Mouse (Mus musculus) stomach, embryonic 16.5 days (tissue): ENCODE data around the gene Fam89b. TPM values are rescaled to one million over a fixed set of nuclear protein-coding genes. Genes with fewer than 3 reads are reported as not detected.

Source experiments
- ATAC-seq: fragments of 200-750 bp; cut with Nextera tagmentation; 2 replicates; pipeline ENCODE4 v1.8.0; 2017; ENCODE audit warnings: moderate number of reproducible peaks, moderate TSS enrichment; ENCODE audit not compliant: insufficient read depth, low FRiP score
- H3K27ac ChIP-seq: fragments of 300-500 bp; sonication (generic); 2 replicates; pipeline ENCODE4 v1.5.1; 2014; ENCODE audit warnings: low read length
- H3K27me3 ChIP-seq: fragments of 300-500 bp; sonication (generic); 2 replicates; pipeline ENCODE4 v1.6.1; 2014; ENCODE audit warnings: low read length, control low read depth, mixed read lengths; ENCODE audit not compliant: control insufficient read depth, insufficient read depth
- H3K36me3 ChIP-seq: fragments of 300-500 bp; sonication (generic); 2 replicates; pipeline ENCODE4 v1.6.1; 2014; ENCODE audit warnings: low read length; ENCODE audit not compliant: control insufficient read depth, insufficient read depth
- H3K4me1 ChIP-seq: fragments of 300-500 bp; sonication (generic); 2 replicates; pipeline ENCODE4 v1.6.1; 2014; ENCODE audit warnings: low read length, control low read depth, mixed read lengths; ENCODE audit not compliant: control insufficient read depth, insufficient read depth
- H3K4me2 ChIP-seq: fragments of 300-500 bp; sonication (generic); 2 replicates; pipeline ENCODE4 v1.6.1; 2014; ENCODE audit warnings: low read depth, low read length, mixed read lengths
- H3K4me3 ChIP-seq: fragments of 300-500 bp; sonication (generic); replicated peaks from 2 replicates; pipeline ENCODE4 v1.5.1; 2014; ENCODE audit warnings: mild to moderate bottlenecking, low read length
- H3K9ac ChIP-seq: fragments of 300-500 bp; sonication (generic); 2 replicates; pipeline ENCODE4 v1.6.1; 2014; ENCODE audit warnings: low read length
- H3K9me3 ChIP-seq: fragments of 300-500 bp; sonication (generic); replicated peaks from 2 replicates; pipeline ENCODE4 v1.6.1; 2016; ENCODE audit warnings: low read length, control low read depth; ENCODE audit not compliant: control insufficient read depth
- WGBS: fragments of 180-500 bp; shearing (Covaris S2); extraction: QIAGEN DNeasy Blood & Tissue Kit; methylation state at CpG from one replicate; pipeline ENCODE4 v1.1.7; 2014; 5-methylcytosine and 5-hydroxymethylcytosine counted together
- polyA plus RNA-seq: library from polyadenylated mRNA; unstranded; fragments of >200 nt; fragmentation: Nextera tagmentation; extraction: Ambion mirVana; gene quantifications from 2 replicates; pipeline ENCODE4 v1.2.1, GENCODE M21; 2015

Gene Fam89b
- polyA plus RNA-seq, 1 experiment from 2014 or later = 64.6 TPM

DNA sequence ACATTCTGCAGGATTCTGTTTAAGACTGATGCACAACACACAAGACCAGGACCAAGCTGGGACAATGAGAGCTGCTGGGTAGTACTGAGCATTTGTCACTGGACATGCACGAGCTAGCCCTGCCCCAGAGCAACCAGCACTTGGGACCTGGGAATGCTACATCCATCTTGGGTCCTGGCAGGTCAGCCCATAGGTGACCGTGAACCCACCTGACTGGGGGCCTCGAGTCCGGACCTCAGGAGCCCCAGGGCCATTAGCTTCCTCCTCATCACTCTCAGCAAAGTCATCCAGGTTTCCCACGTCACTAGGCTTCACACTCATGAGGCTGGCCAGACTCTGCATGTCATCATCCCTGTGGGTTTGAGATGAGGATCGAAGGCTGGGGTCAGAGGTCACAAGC, 8.2 kb downstream of the Fam89b start:
- Histone ChIP-seq H3K27me3 (no peaks in the 10 kb centered on the region), H3K36me3 (peaks cover 17% of the 10 kb centered on the region), H3K4me1 (peaks cover 27% of the 10 kb centered on the region), H3K9ac (no peak overlapping the region), H3K27ac (no peak overlapping the region), H3K4me2 (no peak overlapping the region), H3K9me3 (no peaks in the 10 kb centered on the region), H3K4me3 (no peak overlapping the region)
- WGBS = 85% methylated on average over 6 of the region's 6 CpGs
- no peak for ATAC-seq

- H3K9ac ChIP-seq = no peak overlapping the region
- H3K4me2 ChIP-seq = no peak overlapping the region
- H3K9me3 ChIP-seq = no peaks in the 10 kb centered on the region
- WGBS = 49% methylated on average over 10 of the region's 10 CpGs
- H3K36me3 ChIP-seq = peaks cover 17% of the 10 kb centered on the region
- no peak overlapping the region for H3K27ac ChIP-seq
- no peak overlapping the region for H3K4me3 ChIP-seq
- peaks cover 23% of the 10 kb centered on the region for H3K4me1 ChIP-seq
- H3K27me3 ChIP-seq = no peaks in the 10 kb centered on the region
- no peak for ATAC-seq
These were observed 12.5 kb downstream of the Fam89b start for GRCm38 (mm10) chr19:5716955-5717354.

DNA sequence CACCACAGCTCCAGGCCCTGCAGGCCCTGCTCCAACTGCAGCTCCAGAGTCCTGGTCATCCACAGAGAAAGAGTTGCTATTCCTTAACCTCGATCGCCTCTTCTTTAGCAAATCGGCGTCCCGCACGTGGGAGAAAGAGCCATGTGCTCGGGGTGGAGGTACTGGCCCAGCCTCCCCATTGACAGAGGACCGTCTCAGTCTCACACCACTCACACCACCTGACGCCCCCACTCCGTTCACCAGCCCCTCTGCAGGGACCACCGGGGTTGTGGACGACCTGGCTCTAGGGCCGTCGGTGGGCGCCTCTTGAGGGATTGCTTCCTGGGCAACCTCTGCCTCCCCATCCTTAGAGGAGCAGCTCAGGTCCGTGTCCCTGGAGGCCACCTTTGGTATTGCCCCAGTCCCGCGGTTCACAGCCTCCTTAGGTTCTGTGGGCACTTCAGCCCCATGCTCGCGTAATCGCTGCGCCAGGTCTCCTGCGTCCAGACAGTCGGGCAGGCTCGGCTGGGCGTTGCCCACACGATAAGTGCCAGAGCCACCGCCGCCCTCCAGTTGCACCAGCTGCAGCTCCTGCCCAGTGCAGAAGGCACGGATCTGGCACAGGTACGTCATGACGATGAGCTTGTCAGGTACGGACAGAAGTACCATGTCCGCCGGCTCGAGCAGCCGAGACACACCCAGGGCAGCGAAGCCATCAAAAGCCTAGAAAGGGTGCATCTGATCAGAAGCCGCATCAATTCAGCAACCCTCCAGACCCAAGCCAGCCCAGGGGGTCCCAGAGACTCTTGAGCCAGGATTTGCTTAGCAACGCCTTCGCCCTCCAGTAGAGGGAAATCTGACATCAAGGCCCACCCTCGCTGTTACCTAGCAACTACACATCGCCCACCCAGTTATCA, 13.4 kb downstream of the Fam89b start:
- Histone ChIP-seq H3K36me3 (peaks cover 17% of the 10 kb centered on the region), H3K9ac (no peak overlapping the region), H3K4me2 (peak overlapping the region; percentile 23; the same call in 1 of the 2 replicates), H3K4me3 (no peak overlapping the region), H3K9me3 (no peaks in the 10 kb centered on the region), H3K27ac (no peak overlapping the region), H3K4me1 (peaks cover 23% of the 10 kb centered on the region), H3K27me3 (no peaks in the 10 kb centered on the region)
- ATAC-seq = peak; percentile 24; the same call in 1 of the 2 replicates
- WGBS = 35% methylated on average over 43 of the region's 43 CpGs

DNA sequence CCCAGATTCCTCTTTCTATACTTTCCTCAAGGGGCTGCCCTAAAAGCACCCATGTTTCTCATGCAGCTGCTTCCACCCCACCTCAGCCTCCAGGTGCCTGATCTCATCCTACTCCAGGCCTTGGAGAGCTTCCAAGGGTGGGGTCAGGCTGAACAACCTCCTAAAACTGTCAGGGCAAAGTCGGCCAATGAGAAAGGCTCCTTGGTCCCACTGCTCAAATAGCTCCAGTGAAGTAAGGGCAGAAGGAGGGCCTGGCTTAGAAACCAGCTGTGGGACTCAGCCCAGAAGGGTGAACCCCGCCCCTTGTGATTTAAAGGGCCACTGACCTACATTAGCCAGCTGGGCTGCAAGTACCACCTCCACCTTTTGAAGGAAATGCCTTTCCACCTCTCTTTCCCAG, 15.7 kb downstream of the Fam89b start:
- Histone ChIP-seq H3K4me3 (no peak overlapping the region), H3K27ac (peak overlapping the region; percentile 47), H3K4me2 (peak overlapping the region; percentile 14), H3K9ac (peak overlapping the region; percentile 54; the same call in 1 of the 2 replicates), H3K9me3 (no peaks in the 10 kb centered on the region), H3K27me3 (no peaks in the 10 kb centered on the region), H3K36me3 (peaks cover 6% of the 10 kb centered on the region; the same call in 1 of the 2 replicates), H3K4me1 (peaks cover 23% of the 10 kb centered on the region)
- 2% methylated on average over 2 of the region's 2 CpGs for WGBS
- peak; percentile 89 for ATAC-seq

GRCm38 (mm10) chr19:5713255-5713654, 16.2 kb downstream of the Fam89b start:
- Histone ChIP-seq H3K27ac (peak overlapping the region; percentile 47), H3K9me3 (no peaks in the 10 kb centered on the region), H3K4me2 (peak overlapping the region; percentile 14), H3K27me3 (no peaks in the 10 kb centered on the region), H3K9ac (peak overlapping the region; percentile 54; the same call in 1 of the 2 replicates), H3K4me3 (no peak overlapping the region), H3K36me3 (peaks cover 6% of the 10 kb centered on the region; the same call in 1 of the 2 replicates), H3K4me1 (peaks cover 23% of the 10 kb centered on the region)
- 69% methylated on average over 5 of the region's 5 CpGs for WGBS
- ATAC-seq = peak; percentile 23; the same call in 1 of the 2 replicates

DNA sequence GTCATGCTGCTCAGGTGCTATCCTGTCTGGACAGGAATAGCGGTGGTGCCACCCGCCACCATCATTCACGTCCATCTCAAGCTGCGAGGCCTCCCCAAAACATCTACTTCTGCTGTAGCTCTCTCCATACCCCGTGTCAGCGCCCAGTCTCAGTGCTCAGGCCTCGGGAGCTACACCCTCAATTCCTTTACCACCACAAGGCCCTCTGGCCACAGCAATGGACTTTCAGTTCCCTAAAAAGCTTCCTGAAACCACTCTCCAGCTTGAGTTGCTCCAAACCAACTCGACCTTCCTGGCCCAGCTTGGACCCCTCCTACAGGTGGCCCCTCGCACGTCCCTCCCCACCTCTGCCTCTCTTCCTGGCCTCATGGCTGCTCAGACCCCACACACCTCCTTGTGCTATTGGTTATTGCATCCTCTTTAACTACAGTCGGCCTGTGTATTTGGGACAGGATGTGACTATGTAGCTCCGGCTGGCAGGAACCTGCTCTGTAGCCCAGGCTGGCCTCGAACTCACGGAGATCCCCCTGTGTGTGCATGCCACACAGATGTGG, 17.5 kb downstream of the Fam89b start:
- Histone ChIP-seq H3K4me1 (peaks cover 23% of the 10 kb centered on the region), H3K9ac (no peak overlapping the region), H3K9me3 (no peaks in the 10 kb centered on the region), H3K4me2 (no peak overlapping the region), H3K27me3 (no peaks in the 10 kb centered on the region), H3K4me3 (no peak overlapping the region), H3K36me3 (peaks cover 6% of the 10 kb centered on the region; the same call in 1 of the 2 replicates), H3K27ac (no peak overlapping the region)
- no peak for ATAC-seq
- 90% methylated on average over 14 of the region's 14 CpGs for WGBS

- Histone ChIP-seq H3K4me1 (peaks cover 22% of the 10 kb centered on the region), H3K36me3 (peaks cover 6% of the 10 kb centered on the region; the same call in 1 of the 2 replicates), H3K27ac (no peak overlapping the region), H3K9me3 (no peaks in the 10 kb centered on the region), H3K9ac (no peak overlapping the region), H3K4me3 (no peak overlapping the region), H3K4me2 (no peak overlapping the region), H3K27me3 (no peaks in the 10 kb centered on the region)
- WGBS = 23% methylated on average over 3 of the region's 3 CpGs
- ATAC-seq = no peak
These were observed 18.2 kb downstream of the Fam89b start for GRCm38 (mm10) chr19:5711218-5711617.

- H3K4me1 ChIP-seq = peaks cover 21% of the 10 kb centered on the region
- WGBS = 79% methylated on average over 8 of the region's 8 CpGs
- H3K9me3 ChIP-seq = no peaks in the 10 kb centered on the region
- H3K27me3 ChIP-seq = no peaks in the 10 kb centered on the region
- H3K4me2 ChIP-seq = no peak overlapping the region
- no peak overlapping the region for H3K27ac ChIP-seq
- no peak for ATAC-seq
- H3K4me3 ChIP-seq = no peak overlapping the region
- H3K36me3 ChIP-seq = peaks cover 6% of the 10 kb centered on the region; the same call in 1 of the 2 replicates
- no peak overlapping the region for H3K9ac ChIP-seq
These were observed 18.9 kb downstream of the Fam89b start for GRCm38 (mm10) chr19:5710581-5710980.

GRCm38 (mm10) chr19:5710068-5710467, 19.4 kb downstream of the Fam89b start:
- ATAC-seq = no peak
- 94% methylated on average over 6 of the region's 6 CpGs for WGBS

More at GRCm38 (mm10) chr19:5710068-5710467, 19.4 kb downstream of the Fam89b start:
- peaks cover 6% of the 10 kb centered on the region; the same call in 1 of the 2 replicates for H3K36me3 ChIP-seq
- H3K4me1 ChIP-seq = peaks cover 24% of the 10 kb centered on the region
- no peak overlapping the region for H3K4me2 ChIP-seq
- H3K9ac ChIP-seq = no peak overlapping the region
- H3K4me3 ChIP-seq = no peak overlapping the region
- H3K27ac ChIP-seq = no peak overlapping the region
- H3K27me3 ChIP-seq = no peaks in the 10 kb centered on the region
- H3K9me3 ChIP-seq = no peaks in the 10 kb centered on the region
